Mouse (Mus musculus) neural tube, embryonic 14.5 days (tissue): ENCODE results near the gene Tex46. TPM values are rescaled to one million over a fixed set of nuclear protein-coding genes. Genes with fewer than 3 reads are reported as not detected.
A peak's percentile ranks its signal among the peaks of the same experiment; 100 is the strongest.

Source experiments
- ATAC-seq: fragments of 200-750 bp; cut with Nextera tagmentation; 2 replicates; pipeline ENCODE4 v1.8.0; 2017; ENCODE audit warnings: low read depth, mild to moderate bottlenecking, moderate TSS enrichment, moderate library complexity
- H3K27ac ChIP-seq: fragments of 300-500 bp; sonication (generic); 2 replicates; pipeline ENCODE4 v1.5.1; 2014; ENCODE audit warnings: low read depth, mild to moderate bottlenecking, control low read depth, low read length, moderate library complexity, mixed read lengths
- H3K27me3 ChIP-seq: fragments of 300-500 bp; sonication (generic); 2 replicates; pipeline ENCODE4 v1.6.1; 2014; ENCODE audit warnings: low read length; ENCODE audit not compliant: control insufficient read depth, insufficient read depth
- H3K36me3 ChIP-seq: fragments of 300-500 bp; sonication (generic); 2 replicates; pipeline ENCODE4 v1.6.1; 2014; ENCODE audit warnings: low read length, mixed read lengths; ENCODE audit not compliant: control insufficient read depth, insufficient read depth
- H3K4me1 ChIP-seq: fragments of 300-500 bp; sonication (generic); 2 replicates; pipeline ENCODE4 v1.6.1; 2014; ENCODE audit warnings: low read length; ENCODE audit not compliant: control insufficient read depth, insufficient read depth
- H3K4me2 ChIP-seq: fragments of 300-500 bp; sonication (generic); 2 replicates; pipeline ENCODE4 v1.6.1; 2014; ENCODE audit warnings: mild to moderate bottlenecking, low read depth, low read length, control low read depth
- H3K4me3 ChIP-seq: fragments of 300-500 bp; sonication (generic); 2 replicates; pipeline ENCODE4 v1.5.1; 2014; ENCODE audit warnings: low read depth, low read length, control low read depth, mixed read lengths
- H3K9ac ChIP-seq: fragments of 300-500 bp; sonication (generic); replicated peaks from 2 replicates; pipeline ENCODE4 v1.6.1; 2014; ENCODE audit warnings: low read depth, mild to moderate bottlenecking, control low read depth, low read length, mixed read lengths
- H3K9me3 ChIP-seq: fragments of 300-500 bp; sonication (generic); 2 replicates; pipeline ENCODE4 v1.6.1; 2016; ENCODE audit warnings: low read length; ENCODE audit not compliant: control insufficient read depth
- WGBS: fragments of 180-500 bp; shearing (Covaris S2); extraction: QIAGEN DNeasy Blood & Tissue Kit; methylation state at CpG from one replicate; pipeline ENCODE4 v1.1.7; 2014; 5-methylcytosine and 5-hydroxymethylcytosine counted together
- polyA plus RNA-seq: library from polyadenylated mRNA; unstranded; fragments of >200 nt; fragmentation: Nextera tagmentation; extraction: Ambion mirVana; gene quantifications from 2 replicates; pipeline ENCODE4 v1.2.1, GENCODE M21; 2014

Gene Tex46
- polyA plus RNA-seq, 1 experiment from 2014 or later = not detected

DNA sequence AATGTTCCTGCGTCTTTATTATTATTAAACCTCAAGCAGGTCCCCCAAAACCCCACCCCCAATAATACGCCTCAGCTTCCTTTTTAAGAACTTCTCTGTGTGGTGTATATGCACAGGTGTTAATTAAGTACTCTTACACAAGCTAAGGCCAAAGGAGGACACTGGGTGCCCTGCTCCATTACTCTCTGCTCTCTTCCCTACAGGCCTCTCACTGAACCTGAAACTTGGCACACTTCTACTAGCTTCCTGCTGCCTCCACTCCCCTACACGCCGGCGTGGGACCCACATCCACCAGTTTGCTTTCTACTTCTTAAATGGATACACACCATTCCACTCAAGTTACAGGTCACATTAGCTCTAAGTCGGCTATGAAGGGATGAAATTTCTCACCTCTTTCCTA is 15.0 kb upstream of the Tex46 start:
- no peak for ATAC-seq
- Histone ChIP-seq H3K4me3 (no peak overlapping the region), H3K4me1 (peaks cover 3% of the 10 kb centered on the region; the same call in 1 of the 2 replicates)

GRCm38 (mm10) chr4:136598268-136598876 is 11.9 kb upstream of the Tex46 start:
- H3K36me3 ChIP-seq = no peaks in the 10 kb centered on the region
- ATAC-seq = no peak
- H3K27me3 ChIP-seq = peaks cover 3% of the 10 kb centered on the region; the same call in 1 of the 2 replicates
- WGBS = 89% methylated on average over 7 of the region's 7 CpGs
- no peak overlapping the region for H3K4me2 ChIP-seq
- no peak overlapping the region for H3K9ac ChIP-seq
- no peak overlapping the region for H3K4me3 ChIP-seq
- H3K9me3 ChIP-seq = no peaks in the 10 kb centered on the region
- peaks cover 12% of the 10 kb centered on the region for H3K4me1 ChIP-seq
- no peak overlapping the region for H3K27ac ChIP-seq

More for the DNA sequence above, 15.0 kb upstream of the Tex46 start:
- Histone ChIP-seq H3K9ac (no peak overlapping the region), H3K36me3 (peaks cover 6% of the 10 kb centered on the region), H3K27me3 (no peaks in the 10 kb centered on the region), H3K4me2 (no peak overlapping the region), H3K9me3 (no peaks in the 10 kb centered on the region), H3K27ac (no peak overlapping the region)
- 84% methylated on average over 6 of the region's 6 CpGs for WGBS

- Histone ChIP-seq H3K4me2 (peak overlapping the region; percentile 85; the same call in 1 of the 2 replicates), H3K36me3 (no peaks in the 10 kb centered on the region), H3K9me3 (no peaks in the 10 kb centered on the region), H3K4me1 (peaks cover 10% of the 10 kb centered on the region), H3K4me3 (no peak overlapping the region), H3K9ac (no peak overlapping the region), H3K27me3 (peaks cover 3% of the 10 kb centered on the region; the same call in 1 of the 2 replicates), H3K27ac (no peak overlapping the region)
- no peak for ATAC-seq
- 92% methylated on average over 3 of the region's 3 CpGs for WGBS
Observed at GRCm38 (mm10) chr4:136599869-136600268, 10.4 kb upstream of the Tex46 start.

GRCm38 (mm10) chr4:136600536-136600935 is 9.7 kb upstream of the Tex46 start:
- peak overlapping the region; percentile 97 for H3K4me3 ChIP-seq
- ATAC-seq = no peak
- H3K36me3 ChIP-seq = no peaks in the 10 kb centered on the region
- H3K27ac ChIP-seq = no peak overlapping the region
- peaks cover 10% of the 10 kb centered on the region for H3K4me1 ChIP-seq
- no peaks in the 10 kb centered on the region for H3K9me3 ChIP-seq
- H3K9ac ChIP-seq = no peak overlapping the region
- WGBS = 93% methylated on average over 2 of the region's 2 CpGs
- H3K27me3 ChIP-seq = peaks cover 3% of the 10 kb centered on the region; the same call in 1 of the 2 replicates
- peak overlapping the region; percentile 85 for H3K4me2 ChIP-seq

DNA sequence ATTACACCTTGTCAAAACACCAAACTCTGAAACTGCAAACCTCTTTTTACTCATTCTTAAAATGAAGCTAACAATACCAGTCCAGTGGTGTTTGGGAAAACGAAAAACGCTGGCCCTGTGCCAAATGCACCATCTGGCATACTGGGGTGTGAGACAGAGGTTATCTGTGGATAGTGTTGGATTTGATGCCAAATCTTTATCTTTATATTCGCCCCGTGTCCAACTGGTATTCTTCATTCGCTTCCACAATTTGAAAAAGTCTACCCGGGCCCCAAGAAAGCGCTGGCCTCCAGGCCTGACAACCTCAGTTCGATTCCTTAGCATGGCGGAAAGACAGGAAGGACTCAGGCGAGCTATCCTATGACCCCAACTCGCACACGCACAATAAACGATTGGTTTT is 8.8 kb upstream of the Tex46 start:
- under 1% methylated on average over 13 of the region's 13 CpGs for WGBS

GRCm38 (mm10) chr4:136602018-136602554 is 8.2 kb upstream of the Tex46 start:
- H3K27me3 ChIP-seq = peaks cover 3% of the 10 kb centered on the region; the same call in 1 of the 2 replicates
- ATAC-seq = peak; percentile 62
- peak overlapping the region; percentile 94 for H3K27ac ChIP-seq
- peak overlapping the region; percentile 85 for H3K4me2 ChIP-seq
- peak overlapping the region; percentile 96 for H3K9ac ChIP-seq
- WGBS = under 1% methylated on average over 58 of the region's 68 CpGs
- peaks cover 10% of the 10 kb centered on the region for H3K4me1 ChIP-seq
- peak overlapping the region; percentile 97 for H3K4me3 ChIP-seq
- no peaks in the 10 kb centered on the region for H3K9me3 ChIP-seq
- H3K36me3 ChIP-seq = no peaks in the 10 kb centered on the region

More for the DNA sequence above, 8.8 kb upstream of the Tex46 start:
- Histone ChIP-seq H3K36me3 (no peaks in the 10 kb centered on the region), H3K27me3 (peaks cover 3% of the 10 kb centered on the region; the same call in 1 of the 2 replicates), H3K4me2 (peak overlapping the region; percentile 85), H3K4me1 (peaks cover 10% of the 10 kb centered on the region), H3K9ac (peak overlapping the region; percentile 96), H3K9me3 (no peaks in the 10 kb centered on the region), H3K27ac (peak overlapping the region; percentile 94), H3K4me3 (peak overlapping the region; percentile 97)
- ATAC-seq = no peak

DNA sequence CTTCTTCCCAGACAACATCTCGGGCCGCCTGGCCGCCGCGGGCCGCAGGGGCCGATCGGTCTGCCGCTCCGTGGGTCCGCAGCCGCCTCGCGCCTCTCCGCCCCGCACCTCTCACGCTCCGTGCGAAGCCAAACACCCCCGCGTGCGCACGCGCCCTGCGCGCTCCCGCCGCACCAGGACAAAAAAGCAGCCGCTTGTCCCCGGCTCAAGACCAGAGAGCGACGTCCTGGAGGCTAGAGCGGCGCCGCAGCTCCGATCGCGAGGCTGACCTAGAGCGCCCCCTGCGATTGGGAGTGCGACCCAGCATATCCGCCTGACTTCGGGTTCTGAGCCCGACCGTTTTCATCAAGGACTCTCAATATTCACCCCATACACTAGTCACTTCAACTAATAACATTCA is 7.7 kb upstream of the Tex46 start, which contains the start of gene Kdm1a:
Gene Kdm1a (minus strand): TSS at position 156 of the 400 bp plus-strand sequence.
- Histone ChIP-seq H3K9ac (peak within 1 kb of the TSS; percentile 96), H3K4me3 (peak within 1 kb of the TSS; percentile 97), H3K4me2 (peak within 1 kb of the TSS; percentile 85), H3K27ac (peak within 1 kb of the TSS; percentile 94), H3K27me3 (peaks cover 3% of the 10 kb centered on the region; the same call in 1 of the 2 replicates), H3K9me3 (no peaks in the 10 kb centered on the region), H3K36me3 (no peaks in the 10 kb centered on the region), H3K4me1 (peaks cover 10% of the 10 kb centered on the region)
- under 1% methylated on average over 44 of the region's 45 CpGs for WGBS
- ATAC-seq = peak; percentile 90

GRCm38 (mm10) chr4:136605756-136606485 is 4.3 kb upstream of the Tex46 start:
- Histone ChIP-seq H3K27ac (no peak overlapping the region), H3K9ac (no peak overlapping the region), H3K4me3 (no peak overlapping the region), H3K27me3 (peaks cover 3% of the 10 kb centered on the region; the same call in 1 of the 2 replicates), H3K9me3 (no peaks in the 10 kb centered on the region), H3K36me3 (no peaks in the 10 kb centered on the region), H3K4me2 (no peak overlapping the region), H3K4me1 (peaks cover 2% of the 10 kb centered on the region; the same call in 1 of the 2 replicates)
- 93% methylated on average over 19 of the region's 19 CpGs for WGBS
- no peak for ATAC-seq

DNA sequence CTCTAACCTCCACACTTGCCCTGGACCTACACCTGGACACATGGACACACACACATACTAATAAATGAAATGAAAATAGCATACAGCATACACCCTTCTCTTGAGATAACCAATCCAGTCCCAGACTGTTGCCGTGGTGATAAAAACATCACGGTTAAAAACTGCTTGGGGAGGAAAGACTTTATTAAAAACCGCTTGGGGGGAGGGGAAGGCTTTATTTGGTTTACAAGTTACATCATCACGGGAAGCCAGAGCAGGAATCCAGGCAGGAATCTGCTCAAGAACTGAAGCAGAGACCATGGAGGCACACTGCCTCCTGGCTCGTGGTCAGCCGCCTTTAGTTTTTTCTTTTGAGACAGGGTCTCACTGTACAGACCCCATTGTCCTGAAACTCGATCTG is 3.4 kb downstream of the Tex46 start:
- Histone ChIP-seq H3K4me2 (no peak overlapping the region), H3K36me3 (no peaks in the 10 kb centered on the region), H3K9ac (no peak overlapping the region), H3K27ac (no peak overlapping the region), H3K27me3 (no peaks in the 10 kb centered on the region), H3K4me3 (no peak overlapping the region), H3K4me1 (no peaks in the 10 kb centered on the region), H3K9me3 (no peaks in the 10 kb centered on the region)
- no peak for ATAC-seq
- WGBS = 72% methylated on average over 7 of the region's 7 CpGs
